Mouse (Mus musculus): ENCODE results near the gene Cnpy4. TPM values are rescaled to one million over a fixed set of nuclear protein-coding genes. Genes with fewer than 3 reads are reported as not detected.
A peak's percentile ranks its signal among the peaks of the same experiment; 100 is the strongest.

Gene Cnpy4
- polyA plus RNA-seq, 1 experiment from 2014 or later = 60.5 TPM

- H3K27ac ChIP-seq (ENCODE audit: low read length) = no peak overlapping the region
- ATAC-seq (ENCODE audit: low read depth) = no peak
- no peak overlapping the region for H3K9ac ChIP-seq (ENCODE audit: low read length)
- peaks cover 8% of the 10 kb centered on the region; the same call in 1 of the 2 replicates for H3K4me1 ChIP-seq (replicated peaks; ENCODE audit: control insufficient read depth, insufficient read depth, low read length)
- WGBS = 65% methylated on average over 10 of the region's 10 CpGs
- no peaks in the 10 kb centered on the region for H3K27me3 ChIP-seq (ENCODE audit: control insufficient read depth, insufficient read depth, low read depth, low read length)
- H3K4me2 ChIP-seq (ENCODE audit: low read depth, low read length) = no peak overlapping the region
- no peaks in the 10 kb centered on the region for H3K9me3 ChIP-seq (ENCODE audit: control insufficient read depth, low read length)
- H3K36me3 ChIP-seq (ENCODE audit: control insufficient read depth, insufficient read depth, low read length) = peaks cover 52% of the 10 kb centered on the region
- no peak overlapping the region for H3K4me3 ChIP-seq (ENCODE audit: low read length)
Measured at GRCm38 (mm10) chr5:138163610-138164009, 23.7 kb upstream of the Cnpy4 start.

GRCm38 (mm10) chr5:138165594-138165993, 21.7 kb upstream of the Cnpy4 start:
- Histone ChIP-seq H3K9ac (ENCODE audit: low read length) (no peak overlapping the region), H3K4me1 (replicated peaks; ENCODE audit: control insufficient read depth, insufficient read depth, low read length) (peaks cover 12% of the 10 kb centered on the region), H3K4me2 (ENCODE audit: low read depth, low read length) (no peak overlapping the region), H3K27me3 (ENCODE audit: control insufficient read depth, insufficient read depth, low read depth, low read length) (no peaks in the 10 kb centered on the region), H3K36me3 (ENCODE audit: control insufficient read depth, insufficient read depth, low read length) (peaks cover 57% of the 10 kb centered on the region), H3K27ac (ENCODE audit: low read length) (no peak overlapping the region), H3K9me3 (ENCODE audit: control insufficient read depth, low read length) (no peaks in the 10 kb centered on the region), H3K4me3 (ENCODE audit: low read length) (no peak overlapping the region)
- ATAC-seq (ENCODE audit: low read depth) = no peak
- WGBS = 68% methylated on average over 8 of the region's 8 CpGs

- peaks cover 17% of the 10 kb centered on the region for H3K4me1 ChIP-seq (replicated peaks; ENCODE audit: control insufficient read depth, insufficient read depth, low read length)
- peak overlapping the region; percentile 85 for H3K9ac ChIP-seq (ENCODE audit: low read length)
- H3K36me3 ChIP-seq (ENCODE audit: control insufficient read depth, insufficient read depth, low read length) = peaks cover 37% of the 10 kb centered on the region
- peak overlapping the region; percentile 86 for H3K4me2 ChIP-seq (ENCODE audit: low read depth, low read length)
- under 1% methylated on average over 47 of the region's 47 CpGs for WGBS
- H3K27ac ChIP-seq (ENCODE audit: low read length) = peak overlapping the region; percentile 98
- H3K27me3 ChIP-seq (ENCODE audit: control insufficient read depth, insufficient read depth, low read depth, low read length) = no peaks in the 10 kb centered on the region
- no peaks in the 10 kb centered on the region for H3K9me3 ChIP-seq (ENCODE audit: control insufficient read depth, low read length)
- H3K4me3 ChIP-seq (ENCODE audit: low read length) = peak overlapping the region; percentile 86
- peak; percentile 86 for ATAC-seq (ENCODE audit: low read depth)
Measured at GRCm38 (mm10) chr5:138170936-138171561, 16.2 kb upstream of the Cnpy4 start.

GRCm38 (mm10) chr5:138171695-138172491, 15.4 kb upstream of the Cnpy4 start, which contains the start of the genes Ap4m1 and Mcm7:
Ap4m1 (plus strand) TSS chr5:138172002.
Mcm7 (minus strand) TSS chr5:138172422.
- WGBS = under 1% methylated on average over 54 of the region's 54 CpGs

GRCm38 (mm10) chr5:138173217-138173616, 14.1 kb upstream of the Cnpy4 start:
- H3K27ac ChIP-seq (ENCODE audit: low read length) = 0 out of 2 replicates have a peak overlapping the region, but pooled peaks have one; percentile 98
- 66% methylated on average over 3 of the region's 3 CpGs for WGBS
- H3K36me3 ChIP-seq (ENCODE audit: control insufficient read depth, insufficient read depth, low read length) = peaks cover 32% of the 10 kb centered on the region
- peak overlapping the region; percentile 63 for H3K4me2 ChIP-seq (ENCODE audit: low read depth, low read length)
- no peaks in the 10 kb centered on the region for H3K27me3 ChIP-seq (ENCODE audit: control insufficient read depth, insufficient read depth, low read depth, low read length)
- no peak overlapping the region; the same call in 1 of the 2 replicates for H3K4me3 ChIP-seq (ENCODE audit: low read length)
- no peak for ATAC-seq (ENCODE audit: low read depth)
- no peaks in the 10 kb centered on the region for H3K9me3 ChIP-seq (ENCODE audit: control insufficient read depth, low read length)
- peaks cover 17% of the 10 kb centered on the region for H3K4me1 ChIP-seq (replicated peaks; ENCODE audit: control insufficient read depth, insufficient read depth, low read length)
- H3K9ac ChIP-seq (ENCODE audit: low read length) = no peak overlapping the region

More at GRCm38 (mm10) chr5:138171695-138172491, 15.4 kb upstream of the Cnpy4 start, which contains the start of the genes Ap4m1 and Mcm7:
- peak within 1 kb of the TSS; percentile 86 for H3K4me2 ChIP-seq (ENCODE audit: low read depth, low read length)
- peaks cover 17% of the 10 kb centered on the region for H3K4me1 ChIP-seq (replicated peaks; ENCODE audit: control insufficient read depth, insufficient read depth, low read length)
- peak within 1 kb of the TSS; percentile 85 for H3K9ac ChIP-seq (ENCODE audit: low read length)
- no peaks in the 10 kb centered on the region for H3K27me3 ChIP-seq (ENCODE audit: control insufficient read depth, insufficient read depth, low read depth, low read length)
- peak within 1 kb of the TSS; percentile 98 for H3K27ac ChIP-seq (ENCODE audit: low read length)
- peaks cover 36% of the 10 kb centered on the region for H3K36me3 ChIP-seq (ENCODE audit: control insufficient read depth, insufficient read depth, low read length)
- ATAC-seq (ENCODE audit: low read depth) = peak; percentile 94
- peak within 1 kb of the TSS; percentile 86 for H3K4me3 ChIP-seq (ENCODE audit: low read length)
- H3K9me3 ChIP-seq (ENCODE audit: control insufficient read depth, low read length) = no peaks in the 10 kb centered on the region

- H3K27ac ChIP-seq (ENCODE audit: low read length) = peak overlapping the region; percentile 47
- H3K4me2 ChIP-seq (ENCODE audit: low read depth, low read length) = peak overlapping the region; percentile 68
- WGBS = 0% methylated on average over 10 of the region's 10 CpGs
- H3K4me3 ChIP-seq (ENCODE audit: low read length) = peak overlapping the region; percentile 84
- peaks cover 14% of the 10 kb centered on the region for H3K4me1 ChIP-seq (replicated peaks; ENCODE audit: control insufficient read depth, insufficient read depth, low read length)
- H3K9me3 ChIP-seq (ENCODE audit: control insufficient read depth, low read length) = no peaks in the 10 kb centered on the region
- H3K27me3 ChIP-seq (ENCODE audit: control insufficient read depth, insufficient read depth, low read depth, low read length) = no peaks in the 10 kb centered on the region
- peaks cover 5% of the 10 kb centered on the region for H3K36me3 ChIP-seq (ENCODE audit: control insufficient read depth, insufficient read depth, low read length)
- H3K9ac ChIP-seq (ENCODE audit: low read length) = peak overlapping the region; percentile 76
- peak; percentile 87 for ATAC-seq (ENCODE audit: low read depth)
Measured at GRCm38 (mm10) chr5:138187661-138188306, 499 bp downstream of the Cnpy4 start.

GRCm38 (mm10) chr5:138193771-138194727, 6.8 kb downstream of the Cnpy4 start, which contains the start of gene Mblac1:
Mblac1 (plus strand) TSS chr5:138194314.
- H3K9me3 ChIP-seq (ENCODE audit: control insufficient read depth, low read length) = no peaks in the 10 kb centered on the region
- no peaks in the 10 kb centered on the region for H3K36me3 ChIP-seq (ENCODE audit: control insufficient read depth, insufficient read depth, low read length)
- H3K4me1 ChIP-seq (replicated peaks; ENCODE audit: control insufficient read depth, insufficient read depth, low read length) = peaks cover 3% of the 10 kb centered on the region
- H3K4me3 ChIP-seq (ENCODE audit: low read length) = peak within 1 kb of the TSS; percentile 68
- peak within 1 kb of the TSS; percentile 89 for H3K9ac ChIP-seq (ENCODE audit: low read length)
- no peaks in the 10 kb centered on the region for H3K27me3 ChIP-seq (ENCODE audit: control insufficient read depth, insufficient read depth, low read depth, low read length)
- 6% methylated on average over 54 of the region's 54 CpGs for WGBS
- peak within 1 kb of the TSS; percentile 91 for H3K27ac ChIP-seq (ENCODE audit: low read length)
- H3K4me2 ChIP-seq (ENCODE audit: low read depth, low read length) = peak within 1 kb of the TSS; percentile 97
- ATAC-seq (ENCODE audit: low read depth) = peak; percentile 88

- Histone ChIP-seq H3K36me3 (ENCODE audit: control insufficient read depth, insufficient read depth, low read length) (no peaks in the 10 kb centered on the region), H3K4me3 (ENCODE audit: low read length) (peak overlapping the region; percentile 68), H3K9me3 (ENCODE audit: control insufficient read depth, low read length) (no peaks in the 10 kb centered on the region), H3K4me1 (replicated peaks; ENCODE audit: control insufficient read depth, insufficient read depth, low read length) (peaks cover 3% of the 10 kb centered on the region), H3K4me2 (ENCODE audit: low read depth, low read length) (peak overlapping the region; percentile 97), H3K27ac (ENCODE audit: low read length) (peak overlapping the region; percentile 91), H3K27me3 (ENCODE audit: control insufficient read depth, insufficient read depth, low read depth, low read length) (no peaks in the 10 kb centered on the region), H3K9ac (ENCODE audit: low read length) (peak overlapping the region; percentile 89)
- peak; percentile 67 for ATAC-seq (ENCODE audit: low read depth)
- WGBS = under 1% methylated on average over 29 of the region's 29 CpGs
Measured at GRCm38 (mm10) chr5:138194755-138195345, 7.6 kb downstream of the Cnpy4 start.

Measured in lung, embryonic 16.5 days (tissue).